Mouse (Mus musculus) embryonic facial prominence, embryonic 12.5 days (tissue): ENCODE data around the gene Gm10961. TPM values are rescaled to one million over a fixed set of nuclear protein-coding genes. Genes with fewer than 3 reads are reported as not detected.

Experiments
- ATAC-seq: fragments of 200-750 bp; cut with Nextera tagmentation; 2 replicates; pipeline ENCODE4 v1.8.0; 2017; ENCODE audit not compliant: insufficient number of reproducible peaks, insufficient read depth, low FRiP score, low TSS enrichment
- H3K27ac ChIP-seq: fragments of 300-500 bp; sonication (generic); 2 replicates; pipeline ENCODE4 v1.5.1; 2016; ENCODE audit warnings: mild to moderate bottlenecking
- H3K27me3 ChIP-seq: fragments of 300-500 bp; sonication (generic); 2 replicates; pipeline ENCODE4 v1.6.1; 2016; ENCODE audit warnings: mild to moderate bottlenecking, moderate library complexity
- H3K36me3 ChIP-seq: fragments of 300-500 bp; sonication (generic); 2 replicates; pipeline ENCODE4 v1.6.1; 2016; ENCODE audit warnings: mild to moderate bottlenecking
- H3K4me1 ChIP-seq: fragments of 300-500 bp; sonication (generic); 2 replicates; pipeline ENCODE4 v1.6.1; 2016
- H3K4me2 ChIP-seq: fragments of 300-500 bp; sonication (generic); replicated peaks from 2 replicates; pipeline ENCODE4 v1.6.1; 2016; ENCODE audit warnings: mild to moderate bottlenecking, moderate library complexity
- H3K4me3 ChIP-seq: fragments of 300-500 bp; sonication (generic); 2 replicates; pipeline ENCODE4 v1.5.1; 2016; ENCODE audit warnings: mild to moderate bottlenecking
- H3K9ac ChIP-seq: fragments of 300-500 bp; sonication (generic); 2 replicates; pipeline ENCODE4 v1.6.1; 2016; ENCODE audit warnings: mild to moderate bottlenecking, moderate library complexity
- H3K9me3 ChIP-seq: fragments of 300-500 bp; sonication (generic); 2 replicates; pipeline ENCODE4 v1.6.1; 2016; ENCODE audit warnings: mild to moderate bottlenecking, moderate library complexity
- WGBS: fragments of 180-500 bp; shearing (Covaris S2); methylation state at CpG from one replicate; pipeline ENCODE4 v1.1.7; 2016; 5-methylcytosine and 5-hydroxymethylcytosine counted together
- polyA plus RNA-seq: library from polyadenylated mRNA; unstranded; fragments of >200 nt; fragmentation: Nextera tagmentation; extraction: Ambion mirVana; gene quantifications from 2 replicates; pipeline ENCODE4 v1.2.1, GENCODE M21; 2016

Gene Gm10961
- polyA plus RNA-seq, 1 experiment from 2014 or later = not detected

DNA sequence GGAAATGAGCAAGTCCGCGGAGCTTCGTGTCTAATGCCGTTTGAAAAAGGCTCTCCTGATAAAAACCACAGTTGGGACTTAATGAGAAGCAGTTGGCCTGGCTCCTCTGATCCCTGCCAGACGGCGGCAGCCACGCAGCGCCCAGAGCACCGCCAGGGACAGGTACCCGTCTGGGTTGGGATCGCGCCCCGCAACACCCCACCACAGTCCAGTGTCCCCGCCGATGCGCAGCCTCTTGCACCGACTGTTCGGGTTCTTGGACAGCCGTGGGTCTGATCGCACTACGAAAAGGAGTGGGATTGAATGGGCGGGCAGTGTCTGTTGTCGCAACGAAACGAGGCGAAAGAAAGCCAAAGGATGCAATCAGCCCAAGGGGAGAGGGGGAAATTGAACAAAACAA lies 34.6 kb upstream of the Gm10961 start:
- H3K36me3 ChIP-seq = no peaks in the 10 kb centered on the region
- peak overlapping the region; percentile 77 for H3K4me2 ChIP-seq
- peaks cover 73% of the 10 kb centered on the region for H3K27me3 ChIP-seq
- peak overlapping the region; percentile 84 for H3K9ac ChIP-seq
- peaks cover 27% of the 10 kb centered on the region for H3K4me1 ChIP-seq
- ATAC-seq = no peak
- H3K4me3 ChIP-seq = peak overlapping the region; percentile 58
- H3K27ac ChIP-seq = peak overlapping the region; percentile 90
- WGBS = under 1% methylated on average over 26 of the region's 26 CpGs
- no peaks in the 10 kb centered on the region for H3K9me3 ChIP-seq

DNA sequence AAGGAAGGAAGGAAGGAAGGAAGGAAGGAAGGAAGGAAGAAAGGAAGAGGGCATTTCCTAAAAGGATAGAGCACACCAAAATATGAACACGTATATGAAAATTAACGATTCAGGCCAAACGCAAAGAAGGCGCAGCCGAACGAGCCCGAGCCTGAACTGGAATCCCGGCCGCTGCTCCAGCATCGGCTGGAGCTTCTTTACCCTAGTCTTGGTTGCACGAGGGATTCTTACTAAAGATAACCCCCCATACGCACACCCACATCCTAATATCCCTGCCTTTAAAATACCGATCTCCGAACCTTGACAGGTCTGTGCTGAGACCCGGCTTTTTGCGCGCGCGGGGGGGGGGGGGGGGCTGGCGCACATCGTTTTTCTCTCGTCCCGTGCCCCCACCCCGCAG lies 34.0 kb upstream of the Gm10961 start:
- Histone ChIP-seq H3K4me3 (peak overlapping the region; percentile 58), H3K9ac (peak overlapping the region; percentile 35)

DNA sequence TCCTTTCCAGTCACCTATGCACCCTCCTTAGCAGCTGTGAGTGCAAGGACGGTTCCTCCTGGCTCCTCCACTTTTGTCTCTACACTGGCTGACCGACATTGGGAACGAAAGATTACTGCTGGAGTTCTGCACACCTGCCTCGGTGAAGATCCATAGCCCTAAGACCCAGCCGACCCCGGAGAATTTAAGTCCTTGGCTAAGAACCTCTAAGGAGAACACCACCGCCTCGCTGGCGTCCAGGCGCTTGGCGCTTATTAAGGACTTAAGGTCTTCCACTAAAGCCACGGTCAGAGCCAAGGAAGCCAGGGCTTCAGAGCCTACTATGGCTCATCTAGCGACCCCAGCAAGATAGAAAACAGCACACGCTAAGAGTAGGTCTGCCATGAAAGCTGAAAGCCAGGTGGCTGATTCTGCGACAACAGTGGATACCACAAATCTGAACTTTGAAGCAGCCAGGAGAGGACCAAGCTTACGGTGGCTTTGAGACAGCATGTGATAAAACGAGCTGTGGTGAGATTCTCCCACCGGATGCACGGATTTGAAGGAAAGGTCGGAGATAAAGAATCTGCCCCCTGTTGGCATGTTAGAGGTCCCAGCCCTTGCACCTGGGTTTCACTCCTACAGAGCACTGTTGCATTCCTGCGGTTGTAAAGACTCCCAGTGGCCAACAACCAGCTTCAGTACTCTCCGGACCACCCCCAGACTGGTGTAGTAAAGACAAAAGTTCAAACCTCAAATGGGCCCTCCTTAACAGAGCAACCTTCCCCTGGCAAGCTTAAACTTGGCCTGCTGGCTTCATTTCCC lies 33.3 kb upstream of the Gm10961 start:
- Histone ChIP-seq H3K9me3 (no peaks in the 10 kb centered on the region), H3K9ac (peak overlapping the region; percentile 35), H3K4me3 (peak overlapping the region; percentile 58), H3K27ac (0 out of 2 replicates have a peak overlapping the region, but pooled peaks have one; percentile 0), H3K4me2 (peak overlapping the region; percentile 77), H3K36me3 (no peaks in the 10 kb centered on the region), H3K4me1 (peaks cover 27% of the 10 kb centered on the region), H3K27me3 (peaks cover 77% of the 10 kb centered on the region)
- no peak for ATAC-seq
- 5% methylated on average over 22 of the region's 22 CpGs for WGBS

More for the DNA sequence above, 34.0 kb upstream of the Gm10961 start:
- no peaks in the 10 kb centered on the region for H3K36me3 ChIP-seq
- H3K27ac ChIP-seq = 0 out of 2 replicates have a peak overlapping the region, but pooled peaks have one; percentile 90
- H3K9me3 ChIP-seq = no peaks in the 10 kb centered on the region
- ATAC-seq = no peak
- H3K4me2 ChIP-seq = peak overlapping the region; percentile 77
- H3K4me1 ChIP-seq = peaks cover 27% of the 10 kb centered on the region
- 3% methylated on average over 24 of the region's 24 CpGs for WGBS
- H3K27me3 ChIP-seq = peaks cover 73% of the 10 kb centered on the region

DNA sequence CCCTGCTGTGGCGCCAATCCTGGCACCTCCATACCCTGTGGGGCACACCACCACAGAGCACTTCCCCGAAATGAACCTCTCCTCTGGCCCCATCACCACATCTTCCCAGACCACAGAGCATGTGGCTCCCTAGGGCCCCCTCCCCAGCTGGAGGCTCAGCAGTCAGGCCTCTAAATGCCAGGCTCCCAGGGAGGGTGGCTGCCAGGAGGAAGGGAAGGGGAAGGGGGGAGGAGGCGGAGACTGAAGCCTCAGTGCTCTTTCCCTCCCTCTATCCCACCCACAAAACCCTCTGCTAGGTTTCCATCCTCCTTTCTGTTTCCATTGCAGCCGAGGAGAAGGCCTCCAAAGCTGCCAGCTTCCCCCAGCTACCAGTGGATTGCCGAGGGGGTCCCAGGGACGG lies 31.0 kb upstream of the Gm10961 start:
- H3K9me3 ChIP-seq = no peaks in the 10 kb centered on the region
- H3K9ac ChIP-seq = no peak overlapping the region
- H3K4me1 ChIP-seq = peaks cover 19% of the 10 kb centered on the region
- ATAC-seq = no peak; the same call in 1 of the 2 replicates
- H3K27ac ChIP-seq = no peak overlapping the region
- 46% methylated on average over 6 of the region's 6 CpGs for WGBS
- no peaks in the 10 kb centered on the region for H3K36me3 ChIP-seq
- peak overlapping the region; percentile 18; the same call in 1 of the 2 replicates for H3K4me2 ChIP-seq
- no peak overlapping the region for H3K4me3 ChIP-seq
- H3K27me3 ChIP-seq = peaks cover 59% of the 10 kb centered on the region

DNA sequence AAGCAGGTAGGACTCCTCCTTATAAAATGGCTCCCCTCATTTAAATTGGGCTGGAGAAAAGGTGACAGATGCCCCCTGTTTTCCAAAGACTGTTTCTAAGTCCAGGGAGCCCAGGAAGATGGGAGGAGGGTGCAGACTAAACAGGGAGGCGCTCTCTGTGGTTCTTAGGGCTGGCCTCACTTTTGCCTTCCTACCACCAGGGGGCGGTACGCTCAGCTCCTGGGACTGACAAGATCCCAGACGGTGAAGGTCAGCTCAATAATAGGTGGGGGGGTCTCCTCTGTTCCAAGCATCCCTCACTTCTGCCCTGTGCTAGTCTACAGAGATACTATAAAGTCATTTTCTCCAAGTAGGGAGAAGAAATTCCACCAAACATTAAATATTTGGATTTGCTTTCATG lies 25.8 kb upstream of the Gm10961 start:
- WGBS = 11% methylated on average over 4 of the region's 4 CpGs
- H3K4me1 ChIP-seq = peaks cover 11% of the 10 kb centered on the region; the same call in 1 of the 2 replicates
- no peak for ATAC-seq

DNA sequence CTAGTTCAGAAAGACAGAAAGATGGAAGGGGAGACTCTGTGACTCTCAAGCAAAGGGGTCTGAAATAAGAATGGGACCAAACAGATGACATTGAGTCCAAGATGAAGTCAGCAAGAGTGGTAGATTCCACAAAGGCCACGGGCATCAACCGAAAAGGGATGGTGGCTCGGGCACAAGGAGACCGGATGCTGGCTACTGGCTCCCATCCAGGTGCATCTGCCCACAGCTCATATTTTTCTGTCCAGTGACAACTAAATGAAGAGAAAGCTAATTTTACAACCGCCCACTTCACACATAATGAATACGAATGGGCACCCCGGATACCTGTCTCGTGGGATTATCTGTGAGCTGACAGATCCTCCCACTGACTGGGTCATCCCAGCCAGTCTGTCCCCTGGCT lies 23.9 kb upstream of the Gm10961 start:
- H3K27ac ChIP-seq = no peak overlapping the region
- H3K9me3 ChIP-seq = no peaks in the 10 kb centered on the region
- no peak overlapping the region for H3K9ac ChIP-seq
- H3K4me2 ChIP-seq = no peak overlapping the region
- WGBS = 74% methylated on average over 8 of the region's 8 CpGs
- H3K36me3 ChIP-seq = peaks cover 9% of the 10 kb centered on the region
- ATAC-seq = no peak
- H3K4me3 ChIP-seq = no peak overlapping the region
- H3K27me3 ChIP-seq = 0 out of 2 replicates have a peak, but pooled peaks cover 3% of the 10 kb centered on the region
- 0 out of 2 replicates have a peak, but pooled peaks cover 4% of the 10 kb centered on the region for H3K4me1 ChIP-seq

More for the DNA sequence above, 25.8 kb upstream of the Gm10961 start:
- H3K9me3 ChIP-seq = no peaks in the 10 kb centered on the region
- H3K36me3 ChIP-seq = no peaks in the 10 kb centered on the region
- H3K4me3 ChIP-seq = no peak overlapping the region
- H3K27ac ChIP-seq = no peak overlapping the region
- H3K9ac ChIP-seq = no peak overlapping the region
- peaks cover 15% of the 10 kb centered on the region for H3K27me3 ChIP-seq
- H3K4me2 ChIP-seq = no peak overlapping the region

DNA sequence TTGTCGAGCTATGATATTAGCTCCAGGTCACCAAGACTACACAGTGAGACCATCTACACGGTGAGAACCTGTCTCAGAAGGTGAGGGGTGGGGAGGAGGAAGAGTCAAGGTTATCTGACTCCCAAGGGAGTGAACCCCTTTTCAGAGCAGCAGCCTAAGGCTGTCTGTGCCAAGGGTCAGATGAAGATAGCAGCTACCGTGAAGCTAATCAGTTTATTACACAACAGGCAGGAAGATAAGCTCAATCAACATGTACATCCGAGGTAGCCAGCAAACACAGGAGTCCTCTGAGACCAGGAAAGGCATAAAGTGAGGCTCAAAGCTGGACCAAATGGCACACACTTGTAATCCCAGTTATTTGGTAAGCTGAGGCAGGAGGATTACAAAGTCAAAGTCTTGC lies 22.3 kb upstream of the Gm10961 start:
- H3K9me3 ChIP-seq = no peaks in the 10 kb centered on the region
- H3K36me3 ChIP-seq = peaks cover 22% of the 10 kb centered on the region
- no peak for ATAC-seq
- H3K27me3 ChIP-seq = no peaks in the 10 kb centered on the region
- H3K4me1 ChIP-seq = 0 out of 2 replicates have a peak, but pooled peaks cover 4% of the 10 kb centered on the region
- H3K4me3 ChIP-seq = no peak overlapping the region
- WGBS = 66% methylated on average over 4 of the region's 4 CpGs
- H3K27ac ChIP-seq = no peak overlapping the region
- no peak overlapping the region for H3K4me2 ChIP-seq
- no peak overlapping the region for H3K9ac ChIP-seq

DNA sequence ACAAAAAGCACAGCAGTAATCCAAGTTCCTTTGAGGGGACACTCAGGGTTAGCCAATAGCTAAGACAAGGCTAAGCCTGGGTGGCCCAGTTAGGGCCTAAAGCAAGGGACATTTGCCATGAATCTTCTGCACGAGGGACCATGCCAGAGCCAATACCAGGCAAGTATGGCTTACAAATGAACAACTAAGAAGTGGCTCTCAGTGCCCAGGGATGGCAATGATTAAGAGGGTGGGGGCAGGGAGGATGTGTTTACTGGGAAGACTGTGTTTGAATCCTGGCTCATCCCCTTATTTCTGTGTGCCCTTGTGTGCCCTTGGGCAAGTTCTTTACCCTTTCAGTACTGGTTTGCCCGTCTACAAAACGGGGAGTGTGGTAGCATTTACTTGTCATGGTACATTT lies 21.7 kb upstream of the Gm10961 start:
- no peak overlapping the region for H3K27ac ChIP-seq
- no peak for ATAC-seq
- WGBS = 33% methylated on average over 3 of the region's 3 CpGs

DNA sequence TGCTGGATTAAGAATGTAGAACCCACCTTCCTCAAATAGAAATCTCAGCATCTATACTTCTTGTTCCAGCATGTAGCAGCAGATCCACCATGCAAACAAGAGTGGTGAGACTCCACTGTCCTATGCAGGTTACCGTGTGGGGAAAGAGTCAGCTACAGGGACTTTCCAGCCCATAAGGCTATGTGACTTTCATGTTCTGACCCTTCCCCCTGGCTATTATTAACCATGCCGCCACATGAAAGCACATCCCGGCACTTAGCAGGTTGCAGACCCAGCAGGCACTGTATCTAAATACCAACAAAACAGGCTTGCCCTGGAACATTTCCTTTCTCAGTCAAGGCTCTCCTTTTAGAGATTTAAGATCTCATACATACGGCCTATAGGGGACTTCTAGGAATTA lies 19.7 kb upstream of the Gm10961 start:
- no peaks in the 10 kb centered on the region for H3K27me3 ChIP-seq
- no peak overlapping the region for H3K27ac ChIP-seq
- no peak overlapping the region for H3K4me3 ChIP-seq
- H3K4me2 ChIP-seq = no peak overlapping the region
- H3K9ac ChIP-seq = no peak overlapping the region
- 66% methylated on average over 4 of the region's 4 CpGs for WGBS
- H3K36me3 ChIP-seq = peaks cover 48% of the 10 kb centered on the region
- H3K9me3 ChIP-seq = no peaks in the 10 kb centered on the region
- no peaks in the 10 kb centered on the region for H3K4me1 ChIP-seq
- ATAC-seq = no peak

More for the DNA sequence above, 21.7 kb upstream of the Gm10961 start:
- H3K4me1 ChIP-seq = 0 out of 2 replicates have a peak, but pooled peaks cover 4% of the 10 kb centered on the region
- H3K27me3 ChIP-seq = no peaks in the 10 kb centered on the region
- H3K9ac ChIP-seq = no peak overlapping the region
- no peaks in the 10 kb centered on the region for H3K9me3 ChIP-seq
- H3K4me3 ChIP-seq = no peak overlapping the region
- no peak overlapping the region for H3K4me2 ChIP-seq
- H3K36me3 ChIP-seq = peaks cover 28% of the 10 kb centered on the region

DNA sequence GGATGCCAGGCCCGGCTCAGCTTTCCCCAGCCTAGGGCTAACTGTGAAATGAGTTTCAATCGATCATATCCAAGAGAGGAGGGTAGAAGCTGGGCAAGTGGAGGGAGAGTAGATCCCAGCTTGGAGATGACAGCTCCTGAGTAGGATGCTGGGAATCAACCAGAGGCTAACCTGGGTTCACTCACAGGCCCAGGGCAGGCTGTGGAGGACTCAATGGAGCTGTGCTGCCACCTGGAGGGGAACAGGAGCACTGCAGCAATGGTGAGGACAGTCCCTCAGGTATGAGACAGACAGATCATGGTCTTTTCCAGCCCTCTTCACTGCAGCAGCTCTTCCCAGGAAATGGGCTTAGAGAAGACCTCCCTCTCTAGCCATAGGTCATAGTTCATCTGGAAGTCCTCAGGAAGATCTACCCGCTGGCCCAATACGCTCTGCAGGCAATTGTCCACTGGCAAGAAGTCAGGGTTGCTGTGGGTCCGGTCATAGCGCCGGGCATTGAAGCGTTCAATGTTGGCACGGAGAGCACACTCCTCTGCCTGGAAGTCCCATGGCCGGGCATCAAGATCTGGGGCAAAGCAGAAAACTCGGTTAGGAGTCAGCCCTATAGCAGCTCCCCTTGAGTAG lies 18.1 kb upstream of the Gm10961 start:
- 86% methylated on average over 11 of the region's 11 CpGs for WGBS
- H3K36me3 ChIP-seq = peaks cover 64% of the 10 kb centered on the region
- ATAC-seq = no peak

DNA sequence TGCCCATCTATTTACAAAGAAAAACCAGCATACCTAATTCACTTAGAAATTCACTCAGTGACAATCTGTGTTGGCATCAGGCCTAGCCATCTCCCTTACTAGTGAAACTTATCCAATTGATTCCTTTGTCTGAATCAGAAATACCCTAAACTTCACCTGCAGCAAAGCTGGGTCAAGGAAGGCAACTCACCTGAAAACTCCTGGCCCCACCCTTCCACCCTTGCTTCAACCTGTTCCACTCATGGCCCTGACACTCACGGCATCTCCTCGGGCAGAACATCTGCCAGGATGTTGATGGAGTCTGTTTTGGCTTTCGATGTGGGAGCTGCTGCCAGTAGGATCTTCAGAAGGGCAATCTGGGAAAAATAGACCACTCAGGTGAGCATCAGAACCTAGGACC lies 13.3 kb upstream of the Gm10961 start:
- Histone ChIP-seq H3K9ac (no peak overlapping the region), H3K9me3 (no peaks in the 10 kb centered on the region), H3K27me3 (no peaks in the 10 kb centered on the region), H3K27ac (no peak overlapping the region), H3K4me2 (no peak overlapping the region), H3K36me3 (peaks cover 93% of the 10 kb centered on the region), H3K4me1 (no peaks in the 10 kb centered on the region), H3K4me3 (no peak overlapping the region)
- no peak for ATAC-seq
- WGBS = 92% methylated on average over 3 of the region's 3 CpGs

More for the DNA sequence above, 18.1 kb upstream of the Gm10961 start:
- no peak overlapping the region for H3K27ac ChIP-seq
- 0 out of 2 replicates have a peak overlapping the region, but pooled peaks have one; percentile 31 for H3K9ac ChIP-seq
- H3K27me3 ChIP-seq = no peaks in the 10 kb centered on the region
- H3K4me2 ChIP-seq = no peak overlapping the region
- no peaks in the 10 kb centered on the region for H3K9me3 ChIP-seq
- no peak overlapping the region for H3K4me3 ChIP-seq
- no peaks in the 10 kb centered on the region for H3K4me1 ChIP-seq

DNA sequence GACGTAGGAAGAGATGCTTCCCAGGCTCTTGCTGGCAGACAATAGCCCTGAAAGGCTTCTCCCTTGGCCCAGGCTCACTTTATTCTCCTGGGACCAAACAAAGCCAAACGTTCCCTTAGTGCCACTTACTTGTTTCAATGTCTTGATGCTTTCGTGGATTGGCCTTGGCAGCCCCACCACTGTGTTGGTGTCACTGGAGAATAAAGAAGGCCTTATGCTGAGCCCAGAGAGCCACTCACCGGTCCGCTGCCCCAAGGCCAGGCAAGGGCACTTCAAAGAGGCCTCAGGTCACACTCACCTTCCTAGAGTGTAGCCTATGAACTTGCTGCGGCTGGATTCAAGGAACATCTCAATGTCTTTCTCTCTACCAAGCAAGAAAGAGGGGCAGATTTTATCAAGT lies 11.2 kb upstream of the Gm10961 start:
- no peaks in the 10 kb centered on the region for H3K9me3 ChIP-seq
- H3K4me3 ChIP-seq = no peak overlapping the region
- H3K4me1 ChIP-seq = no peaks in the 10 kb centered on the region
- no peak overlapping the region for H3K27ac ChIP-seq
- H3K9ac ChIP-seq = no peak overlapping the region
- no peak overlapping the region for H3K4me2 ChIP-seq
- 89% methylated on average over 6 of the region's 6 CpGs for WGBS
- no peak for ATAC-seq
- H3K27me3 ChIP-seq = no peaks in the 10 kb centered on the region
- H3K36me3 ChIP-seq = peaks cover 95% of the 10 kb centered on the region
